Mouse (Mus musculus) left cerebral cortex, adult 9 months (tissue): ENCODE data around the gene Msmo1.
A peak's percentile ranks its signal among the peaks of the same experiment; 100 is the strongest.

Experiments
- DNase-seq, 2 experiments: peaks; one replicate each; pipeline ENCODE4 v3.0.0; 2022; ENCODE audit warnings: low spot score in 2 of 2

The Msmo1 gene

DNA sequence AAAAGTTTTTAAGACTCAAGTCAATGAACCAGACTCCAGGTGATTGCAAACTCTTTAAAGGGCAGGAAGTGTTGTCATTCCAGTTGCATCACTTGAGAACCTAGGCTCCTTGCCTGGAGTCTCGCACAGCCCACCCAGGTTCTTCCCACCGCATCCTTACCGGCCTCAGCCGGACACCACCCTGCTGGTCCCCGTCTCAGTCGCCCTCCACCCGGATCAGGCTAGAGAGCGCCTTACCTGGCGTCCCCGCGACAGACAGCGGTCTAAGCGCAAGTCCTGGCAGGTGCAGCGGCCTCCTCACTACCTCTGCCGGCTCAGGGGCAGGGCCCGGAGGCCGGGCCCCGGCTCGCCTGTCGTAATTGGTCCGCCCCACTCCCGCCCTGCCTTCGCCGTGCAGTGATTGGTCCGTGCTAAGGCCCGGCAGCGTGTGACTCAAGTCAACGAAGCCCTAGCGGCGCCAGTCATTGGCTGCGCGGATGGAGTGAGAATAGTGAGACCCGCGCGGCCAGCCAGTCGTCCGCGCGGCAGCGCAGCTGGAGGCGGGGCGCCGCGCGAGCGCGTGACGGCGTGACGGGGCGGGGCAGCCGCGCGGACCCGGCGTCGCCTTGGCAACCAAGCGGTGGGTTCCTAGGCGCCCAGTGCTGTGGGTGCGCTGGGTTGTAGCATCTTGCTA, at the start of gene Msmo1:
Msmo1 (minus strand) TSS at position 522 of the 673 bp plus-strand sequence.
- DNase-seq = peak; percentile 97 to 98

GRCm38 (mm10) chr8:64781947-64782346, 48.4 kb upstream of the Msmo1 start:
- DNase-seq = no peak

DNA sequence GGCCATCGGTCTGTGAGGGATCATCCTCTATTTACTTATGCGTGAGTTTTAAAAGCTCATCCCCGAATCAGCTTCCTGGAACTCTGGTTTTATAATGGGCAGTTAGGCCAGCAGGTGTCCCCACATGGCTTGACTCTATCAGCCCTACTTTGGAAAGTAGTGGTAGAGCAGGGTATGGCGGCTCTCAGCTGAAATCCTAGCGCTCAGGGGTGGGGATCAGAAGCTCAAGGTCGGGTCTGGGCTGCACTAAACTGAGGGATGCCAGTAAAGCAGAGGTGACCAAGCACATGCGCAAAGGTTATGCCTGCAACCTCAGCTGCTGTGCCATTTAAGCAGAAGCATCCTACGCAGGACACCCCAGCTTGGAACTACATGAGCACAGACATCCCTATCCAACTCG, 44.3 kb upstream of the Msmo1 start:
- no peak for DNase-seq

DNA sequence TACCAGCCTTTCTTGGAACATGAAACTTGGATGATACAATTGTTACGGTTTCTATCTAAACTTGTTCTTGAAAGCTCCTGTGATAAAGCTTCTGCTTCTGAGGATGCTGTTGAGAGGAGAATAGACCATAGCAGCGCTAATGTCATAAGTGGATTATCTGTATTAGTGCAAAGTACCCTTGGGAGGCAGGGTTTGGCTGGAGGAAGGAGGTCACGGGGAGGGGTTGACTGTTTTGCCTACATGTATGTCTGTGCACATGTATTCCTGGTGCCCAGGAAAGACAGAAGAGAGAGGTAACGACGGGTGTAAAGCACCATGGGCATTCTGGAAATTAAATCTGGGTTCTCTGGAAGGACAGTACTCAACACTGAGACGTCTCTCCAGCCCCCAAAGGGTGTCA, 40.5 kb upstream of the Msmo1 start:
- no peak for DNase-seq

GRCm38 (mm10) chr8:64770814-64771213, 37.2 kb upstream of the Msmo1 start:
- no peak for DNase-seq

GRCm38 (mm10) chr8:64769586-64769985, 36.0 kb upstream of the Msmo1 start:
- no peak for DNase-seq

- DNase-seq = no peak
These were observed 35.1 kb upstream of the Msmo1 start for GRCm38 (mm10) chr8:64768645-64769044.

GRCm38 (mm10) chr8:64767047-64767446, 33.5 kb upstream of the Msmo1 start:
- DNase-seq = no peak

- DNase-seq = no peak
These were observed 30.5 kb upstream of the Msmo1 start for GRCm38 (mm10) chr8:64764075-64764474.

- DNase-seq = no peak
These were observed 29.2 kb upstream of the Msmo1 start for GRCm38 (mm10) chr8:64762751-64763150.

DNA sequence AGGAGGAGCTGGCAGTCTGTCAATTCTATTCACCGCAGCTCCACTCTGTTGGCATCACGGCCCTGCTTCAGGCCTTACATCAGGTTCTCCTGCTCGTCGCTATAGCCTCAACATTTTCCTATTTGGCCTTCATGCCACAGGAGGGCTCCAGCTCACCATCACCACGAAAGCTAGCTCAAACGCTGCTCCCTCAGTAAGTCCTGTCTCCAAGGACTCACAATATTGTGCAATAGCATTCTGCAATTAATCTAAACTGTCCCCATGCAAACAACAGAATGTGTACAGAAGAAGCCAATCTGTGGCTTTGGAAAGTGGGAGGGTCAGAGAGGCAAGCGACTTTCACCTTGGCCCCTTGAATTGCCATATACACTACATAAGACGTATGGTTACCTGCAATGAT, 27.8 kb upstream of the Msmo1 start:
- DNase-seq = peak in 1 of 2 experiments; percentile 39

DNA sequence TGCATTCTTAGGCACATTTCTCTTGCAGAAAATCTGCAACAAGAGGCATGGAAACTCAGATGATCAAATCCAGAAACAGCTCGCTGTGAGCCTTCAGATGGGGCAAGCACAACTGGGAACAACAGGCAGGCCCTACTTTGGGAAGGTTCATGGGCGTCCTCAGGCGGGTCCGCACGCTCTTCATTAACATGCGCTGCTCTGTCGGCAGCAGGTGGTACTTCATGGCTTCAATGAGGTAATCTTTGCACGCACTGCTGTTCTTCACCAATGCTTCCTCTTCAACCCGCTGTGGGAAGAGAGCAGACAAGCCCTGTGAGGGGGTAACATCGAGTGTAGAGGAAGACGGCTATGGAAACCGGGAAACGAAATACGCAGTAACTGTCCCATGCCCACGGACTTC, 24.4 kb upstream of the Msmo1 start:
- DNase-seq = no peak

- DNase-seq = no peak
These were observed 12.8 kb upstream of the Msmo1 start for GRCm38 (mm10) chr8:64746215-64747058.

- DNase-seq = no peak
These were observed 7.1 kb upstream of the Msmo1 start for GRCm38 (mm10) chr8:64740547-64741211.

DNA sequence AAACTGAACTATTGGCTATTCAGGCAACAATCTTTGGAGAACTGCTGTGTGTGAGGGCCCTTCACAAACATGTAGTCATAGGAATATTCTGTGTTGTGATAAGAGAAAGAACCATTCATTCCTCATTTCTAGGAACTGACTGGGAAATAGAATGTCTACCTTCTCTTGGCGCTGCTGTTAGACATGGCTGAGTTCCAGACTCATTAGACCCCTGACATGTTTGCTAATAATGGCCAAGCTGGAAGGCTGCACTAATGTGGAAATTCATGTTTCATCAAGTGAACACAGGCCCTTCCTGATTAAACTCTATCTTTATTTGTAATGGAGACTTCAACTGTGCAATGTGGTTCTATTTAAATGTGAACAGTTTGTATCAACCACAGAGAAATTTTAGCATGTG, 5.3 kb upstream of the Msmo1 start:
- no peak for DNase-seq

DNA sequence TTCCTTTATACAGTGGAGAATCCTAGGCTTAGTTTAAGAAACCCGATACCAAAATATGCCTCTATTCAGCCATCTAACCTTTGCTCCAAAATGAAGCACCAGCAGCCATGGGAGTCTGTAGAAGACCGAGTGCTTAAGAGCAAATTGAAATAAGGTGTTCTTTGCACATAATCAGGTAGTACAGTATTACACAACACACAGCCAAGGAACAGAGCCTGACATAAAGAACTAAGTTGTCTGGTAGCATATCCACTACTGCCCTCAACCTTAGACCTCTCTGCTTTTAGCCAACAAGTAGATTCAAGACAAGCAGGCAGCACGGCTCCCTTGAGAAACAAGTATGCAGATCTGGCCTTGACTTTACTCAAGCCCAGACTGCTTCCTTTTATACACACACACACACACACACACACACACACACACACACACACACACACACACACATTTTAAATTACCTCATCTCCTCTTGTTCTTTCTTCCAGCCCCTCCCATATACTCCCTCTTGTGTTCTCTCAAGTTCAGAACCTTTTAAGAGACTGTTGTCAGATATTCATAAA, 3.3 kb upstream of the Msmo1 start:
- no peak for DNase-seq

DNA sequence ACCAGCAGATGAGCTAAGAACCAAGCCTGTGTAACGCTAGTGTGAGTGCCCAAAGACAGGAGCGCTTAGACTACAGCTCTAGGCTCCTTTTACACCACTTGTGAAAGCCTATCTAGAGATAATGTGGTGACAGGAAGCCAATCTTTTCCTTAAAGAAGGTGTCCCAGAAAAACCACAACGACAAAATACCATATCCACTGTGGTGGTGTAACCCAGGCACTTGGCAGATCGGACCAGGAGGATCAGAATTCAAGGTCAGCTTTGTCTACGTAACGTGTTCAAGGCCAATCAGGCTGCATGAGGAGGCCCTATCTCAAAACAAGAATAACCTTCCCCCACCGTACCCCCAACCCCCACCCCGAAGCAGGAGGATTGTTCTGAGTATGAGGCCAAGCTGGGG, 1.6 kb upstream of the Msmo1 start:
- no peak for DNase-seq

DNA sequence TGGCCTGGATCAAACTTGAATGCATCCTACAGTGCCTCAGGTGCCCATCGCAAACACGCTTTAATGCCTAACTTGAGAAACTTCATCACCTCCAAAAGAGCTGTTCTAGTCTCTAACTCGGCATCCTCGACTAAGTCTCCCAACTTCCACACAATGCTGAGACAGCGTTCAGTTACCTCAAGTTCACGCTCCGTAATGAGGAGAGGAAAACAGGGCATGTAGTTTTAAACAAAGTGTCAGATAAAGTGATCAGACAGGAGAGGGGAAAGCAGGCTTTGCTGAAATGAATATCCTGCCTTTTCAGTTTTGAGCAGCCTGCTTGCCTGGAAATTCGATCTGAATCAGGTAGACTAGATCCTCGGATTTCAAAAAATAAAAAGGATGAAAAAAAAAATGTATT, 996 bp downstream of the Msmo1 start:
- no peak for DNase-seq

GRCm38 (mm10) chr8:64728156-64728555, 5.4 kb downstream of the Msmo1 start:
- no peak for DNase-seq

DNA sequence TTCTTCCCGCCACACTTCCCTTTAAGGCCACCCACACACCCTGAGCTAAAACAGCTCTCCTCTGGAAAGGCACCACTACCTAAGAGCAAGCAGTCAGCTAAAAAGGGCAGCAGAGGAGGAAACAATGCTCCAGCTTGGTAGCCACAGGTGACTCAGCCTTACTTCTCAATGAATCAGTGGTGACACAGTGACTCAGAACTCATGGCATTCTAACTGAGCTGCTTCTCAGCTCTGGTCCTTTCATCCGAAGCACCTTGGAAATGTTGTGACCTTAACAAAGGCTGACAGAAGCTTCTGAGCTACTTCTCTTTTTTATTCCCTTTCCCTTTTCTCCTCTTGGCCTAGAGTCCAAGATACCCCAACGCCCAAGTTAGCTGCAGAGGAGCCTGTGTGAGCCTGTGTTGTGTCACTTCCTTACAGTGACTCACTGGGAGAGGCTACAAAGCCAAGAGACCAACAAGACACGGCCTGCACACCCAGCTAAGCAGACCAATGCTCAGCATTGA, 7.3 kb downstream of the Msmo1 start:
- DNase-seq = peak in 1 of 2 experiments; percentile 28

DNA sequence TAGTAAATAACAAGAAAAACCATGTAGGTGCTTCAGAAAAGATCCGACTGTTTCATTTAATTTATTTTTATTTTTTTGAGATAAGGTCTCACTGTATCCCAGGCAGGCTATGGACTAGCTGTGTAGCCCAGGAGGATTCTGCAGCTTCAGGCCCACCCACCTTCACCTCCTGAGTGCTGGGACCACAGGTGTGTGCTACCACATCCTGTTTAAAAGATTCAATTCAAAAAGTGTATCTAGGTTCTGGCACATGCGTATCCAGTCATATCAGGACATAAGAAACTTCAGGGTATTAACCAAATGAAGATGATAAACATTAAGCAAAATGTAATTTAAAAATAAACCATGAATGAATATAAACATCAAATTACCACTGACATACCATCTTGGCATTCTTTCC, 10.4 kb downstream of the Msmo1 start:
- no peak for DNase-seq

DNA sequence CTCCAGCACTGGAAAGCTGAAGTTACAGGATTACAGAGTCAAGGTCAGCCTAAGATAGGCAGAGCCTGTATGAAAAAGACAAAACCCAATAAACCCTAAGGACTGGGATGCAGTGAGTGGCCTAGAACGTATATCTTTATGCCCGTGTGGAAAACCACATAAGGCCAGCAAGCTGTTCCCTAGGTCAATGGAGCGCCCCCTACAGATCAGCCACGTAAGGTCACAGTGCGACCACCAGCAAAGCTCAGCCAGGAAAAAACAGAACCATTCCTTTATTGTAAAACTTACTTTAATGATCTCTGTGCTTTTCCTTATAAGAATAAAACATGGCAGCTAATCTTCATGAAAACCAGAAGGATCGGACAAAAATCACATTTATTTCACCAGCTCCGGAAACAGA, 15.7 kb downstream of the Msmo1 start:
- DNase-seq = no peak
